Mouse (Mus musculus): ENCODE measurements at regions not wholly inside any gene's neighbourhood (a gene's known extent, or its start where the extent isn't known, plus 50 kb on each side); places are given as distances from the start of the nearest gene placed in this dataset.

DNA sequence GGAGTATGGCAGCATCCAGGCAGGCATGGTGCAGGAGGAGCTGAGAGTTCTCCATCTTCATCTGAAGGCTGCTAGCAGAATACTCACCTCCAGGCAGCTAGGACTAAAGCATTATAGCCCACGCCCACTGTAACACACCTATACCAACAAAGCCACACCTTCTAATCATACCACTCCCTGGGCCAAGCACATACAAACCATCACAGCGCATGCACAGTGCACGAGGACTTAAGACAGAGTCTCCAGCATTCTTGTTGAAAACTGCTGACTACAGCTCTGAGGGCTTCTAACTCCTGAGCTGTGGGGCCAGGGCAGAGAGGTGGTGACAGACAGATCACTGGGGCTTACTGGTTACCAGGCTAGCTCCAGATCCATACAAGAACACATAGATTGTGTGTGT lies 68.0 kb upstream of the Cnot2 start:
- no peak for DNase-seq

DNA sequence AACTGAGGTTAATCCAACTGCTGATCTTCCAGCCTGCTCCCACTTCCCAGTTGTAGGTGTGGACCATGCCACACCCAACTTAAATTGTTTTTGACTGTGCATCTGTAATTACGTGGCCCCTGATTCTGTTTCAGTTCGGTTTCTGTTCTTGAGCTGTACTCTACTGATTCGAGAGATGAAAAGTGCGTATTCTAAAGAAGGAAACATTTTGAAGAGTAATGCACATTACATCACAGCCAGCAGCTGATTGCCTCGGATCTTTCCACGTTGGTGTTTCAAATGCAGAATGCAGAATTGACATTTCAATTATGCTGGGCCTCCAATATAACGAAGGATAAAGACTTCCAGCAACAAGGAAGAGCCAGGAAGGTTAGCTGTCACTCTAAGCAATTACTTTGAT lies 64.7 kb upstream of the Cnot2 start:
- DNase-seq = no peak

- DNase-seq = no peak
Observed at GRCm38 (mm10) chr10:116645631-116646030, 64.3 kb upstream of the Cnot2 start.

GRCm38 (mm10) chr10:116645108-116645507 lies 63.8 kb upstream of the Cnot2 start:
- DNase-seq = no peak
